Mouse (Mus musculus): ENCODE data around the gene Ren1. TPM values are rescaled to one million over a fixed set of nuclear protein-coding genes. Genes with fewer than 3 reads are reported as not detected.
A peak's percentile ranks its signal among the peaks of the same experiment; 100 is the strongest.

Ren1 gene
- total RNA-seq (2021), result under 1 TPM in 1 of 2 experiments, not detected in 1; 0.20 TPM
- long read RNA-seq, result 0 reads

DNA sequence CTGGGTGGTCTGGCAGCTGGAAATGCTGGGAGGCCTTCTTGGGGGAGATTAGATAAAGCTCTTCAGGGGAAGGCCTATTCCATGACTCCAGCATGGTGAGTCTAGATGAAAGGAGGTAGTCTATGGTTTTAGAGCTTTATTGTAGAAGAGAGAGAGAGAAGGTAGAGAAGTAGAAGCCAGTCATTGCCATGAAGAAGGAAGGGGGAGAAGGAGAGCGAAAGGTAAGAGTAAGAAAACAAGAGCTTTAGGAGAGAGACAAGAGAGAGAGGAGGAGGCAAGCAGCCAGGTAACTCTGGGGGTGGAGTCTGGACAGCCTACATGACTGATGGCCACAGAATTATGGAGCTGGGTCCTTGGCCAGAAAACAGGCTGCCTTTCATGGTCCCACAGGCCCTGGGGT is at the start of gene Ren1:
TSS of gene Ren1 (plus strand) at position 301 of the 400 bp plus-strand sequence.
- no peak for DNase-seq (ENCODE audit: low spot score in 2 of 2)

DNA sequence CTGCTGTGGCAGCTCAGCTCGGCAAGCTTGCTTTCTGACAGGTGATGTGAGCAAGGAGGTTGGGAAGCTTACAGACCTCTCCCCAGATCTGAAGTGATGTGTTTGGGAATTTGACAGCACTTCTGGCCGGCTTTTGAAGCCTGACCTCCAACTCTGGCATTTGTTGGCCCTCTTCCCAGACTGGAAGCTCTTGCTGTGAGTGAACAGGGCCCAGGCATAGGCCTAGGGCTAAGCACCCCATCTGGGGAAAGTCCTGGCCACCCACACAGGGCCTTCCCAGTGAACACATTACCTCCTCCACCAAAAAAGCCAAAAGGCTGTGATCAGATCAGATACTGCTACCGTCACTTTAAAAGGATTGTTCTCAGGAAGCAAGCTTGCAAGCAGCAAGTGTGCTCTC is 47.8 kb upstream of the Ren1 start:
- no peak for DNase-seq (ENCODE audit: low spot score in 2 of 2)

DNA sequence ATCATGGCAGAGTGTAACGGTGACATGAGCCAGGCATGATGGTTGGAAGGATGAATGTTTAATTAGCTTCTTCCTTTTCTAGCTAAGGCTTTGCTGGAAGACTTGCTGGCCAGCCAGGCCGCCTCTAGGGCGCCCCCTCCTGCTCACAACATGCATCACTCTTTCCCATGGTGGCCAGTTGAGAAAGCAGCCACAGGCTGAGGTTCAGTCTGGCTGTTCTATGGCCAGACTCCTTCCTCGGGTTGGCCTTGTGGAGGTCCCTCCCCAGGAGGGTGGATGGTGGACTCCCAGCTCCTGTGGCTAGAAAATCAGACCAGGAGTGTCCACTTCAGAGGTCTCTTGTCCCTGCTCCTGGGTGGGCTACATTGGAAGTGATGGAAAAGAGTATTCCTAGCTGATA is 43.5 kb upstream of the Ren1 start:
- DNase-seq (ENCODE audit: low spot score in 2 of 2), result peak; percentile 61 to 79

DNA sequence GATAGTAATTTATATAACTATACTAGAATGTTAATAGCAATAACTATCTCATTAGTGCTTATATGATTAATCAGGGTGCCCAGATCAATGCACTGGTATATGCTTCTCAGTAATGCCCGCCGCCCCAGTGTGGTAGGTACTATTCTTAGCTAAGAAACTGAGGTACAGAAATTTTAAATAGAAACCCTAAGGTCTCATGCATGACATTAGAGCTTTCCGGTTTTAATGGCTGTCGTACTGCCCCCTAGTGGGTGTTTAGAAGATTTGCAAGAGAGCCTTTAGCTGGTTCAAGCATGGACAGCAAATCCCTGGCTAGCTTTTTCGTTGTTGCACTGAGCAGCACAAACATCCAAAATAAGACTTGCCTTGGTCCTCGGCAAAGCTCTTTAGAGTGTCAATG is 43.0 kb upstream of the Ren1 start:
- DNase-seq (ENCODE audit: low spot score in 2 of 2), result peak in 1 of 2 experiments; percentile 61

DNA sequence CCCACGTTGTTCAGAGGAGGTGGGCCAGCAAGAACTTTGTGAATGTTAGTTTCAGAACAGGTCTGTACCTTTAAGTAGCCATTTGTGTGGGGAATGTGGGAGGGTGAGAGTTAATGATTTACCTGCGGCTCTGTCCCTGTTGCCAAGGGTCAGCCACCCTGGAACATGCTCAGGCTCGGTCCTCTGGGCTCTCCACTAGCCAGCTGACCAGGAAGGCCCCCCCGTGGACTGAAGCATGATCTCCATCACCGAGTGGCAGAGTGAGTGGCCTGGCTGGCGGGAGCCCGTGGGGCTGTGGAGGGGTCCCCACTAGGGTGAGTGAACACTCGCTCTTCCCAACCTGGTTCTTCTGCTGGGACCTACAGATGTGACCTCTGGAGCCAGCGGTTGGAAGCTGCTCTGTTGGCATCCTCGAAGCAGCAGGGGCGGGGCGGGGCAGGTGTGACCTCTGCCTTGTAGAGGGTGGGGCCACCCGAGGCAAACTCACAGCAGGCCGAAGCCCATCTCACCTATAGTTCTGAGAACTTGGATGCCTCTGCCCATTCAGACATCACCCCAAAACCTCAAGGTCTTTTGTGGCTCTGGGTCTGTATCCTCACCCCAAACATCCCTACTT is 40.5 kb upstream of the Ren1 start, which contains the start of gene Golt1a:
TSS of gene Golt1a (plus strand) at position 149 of the 616 bp plus-strand sequence.
- no peak for DNase-seq (ENCODE audit: low spot score in 2 of 2)

DNA sequence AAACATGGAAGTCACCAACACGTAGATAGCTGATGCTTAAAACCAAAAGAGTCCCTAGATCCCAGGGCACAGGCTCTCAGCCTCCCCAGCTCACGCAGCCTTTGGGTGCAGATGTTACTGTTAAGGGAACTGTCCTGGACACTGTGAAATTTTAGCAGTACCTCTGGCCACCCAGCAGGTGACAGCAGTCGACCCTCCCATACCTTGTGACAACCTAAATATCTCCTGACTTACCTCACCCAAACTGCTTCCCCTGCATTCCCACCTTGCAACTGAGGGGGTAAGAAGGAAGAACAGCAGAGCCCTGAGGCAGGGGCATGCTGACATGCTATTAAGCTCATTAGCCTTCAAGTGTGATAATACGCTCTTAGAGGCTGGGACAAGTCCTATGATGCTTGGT is 39.1 kb upstream of the Ren1 start:
- DNase-seq (ENCODE audit: low spot score in 2 of 2), result no peak

DNA sequence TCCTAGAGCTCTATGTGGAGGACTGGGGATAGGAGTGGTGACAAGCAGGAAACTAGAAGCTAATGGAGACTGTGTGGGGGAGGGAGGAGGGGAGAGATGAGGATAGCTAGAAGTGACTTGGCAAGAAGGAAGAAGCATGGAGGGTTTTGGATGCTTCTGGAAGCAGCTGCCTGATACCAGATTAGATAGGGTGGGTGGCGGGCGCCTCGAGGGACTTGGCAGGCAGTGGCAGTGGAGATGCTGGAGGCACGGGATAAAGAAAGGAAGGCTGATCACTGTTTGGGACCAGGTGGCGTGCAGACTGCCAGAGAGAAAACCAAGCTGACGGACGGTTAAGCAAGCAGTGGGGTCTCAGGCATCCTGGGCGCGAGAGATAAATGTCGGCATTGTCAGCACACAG is 38.4 kb upstream of the Ren1 start:
- peak; percentile 55 to 69 for DNase-seq (ENCODE audit: low spot score in 2 of 2)

DNA sequence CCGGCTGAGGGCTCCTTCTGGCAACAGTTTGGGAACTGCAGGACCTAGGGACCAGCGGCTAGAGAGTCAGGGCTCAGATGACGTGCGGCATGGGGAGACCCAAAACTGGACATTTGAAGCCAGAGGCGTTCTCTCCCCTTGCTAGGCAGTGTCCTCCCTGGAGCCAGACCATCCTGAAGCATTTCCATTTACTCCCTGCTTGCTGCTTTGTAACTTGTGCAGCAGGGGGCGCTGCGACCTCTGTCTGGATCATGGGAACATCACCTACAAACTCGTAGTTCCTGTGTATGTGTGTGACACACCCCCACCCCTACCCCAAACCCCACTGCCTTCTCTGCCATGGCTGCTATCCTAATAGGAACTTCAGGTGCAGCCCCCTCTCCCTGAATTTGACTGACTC is 35.9 kb upstream of the Ren1 start:
- peak in 1 of 2 experiments; percentile 62 for DNase-seq (ENCODE audit: low spot score in 2 of 2)

DNA sequence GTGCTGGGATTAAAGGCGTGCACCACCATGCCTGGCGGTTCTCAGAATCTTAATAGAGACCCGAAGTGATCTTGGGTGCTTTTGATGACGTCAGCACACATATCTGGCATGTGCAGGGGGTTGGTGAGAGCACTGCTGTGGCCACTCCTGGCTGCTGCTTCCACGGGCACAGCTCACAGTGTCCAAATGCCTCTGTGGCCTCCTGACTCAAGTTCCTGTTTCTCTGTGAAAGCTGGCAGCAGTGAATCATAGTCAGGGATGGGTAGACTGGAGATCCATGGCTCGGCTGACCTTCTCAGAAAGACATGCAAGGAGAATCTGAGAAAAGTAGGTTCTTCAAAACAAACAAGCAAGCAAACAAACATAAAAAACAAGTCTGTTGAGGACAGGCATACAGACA is 34.5 kb upstream of the Ren1 start:
- no peak for DNase-seq (ENCODE audit: low spot score in 2 of 2)

DNA sequence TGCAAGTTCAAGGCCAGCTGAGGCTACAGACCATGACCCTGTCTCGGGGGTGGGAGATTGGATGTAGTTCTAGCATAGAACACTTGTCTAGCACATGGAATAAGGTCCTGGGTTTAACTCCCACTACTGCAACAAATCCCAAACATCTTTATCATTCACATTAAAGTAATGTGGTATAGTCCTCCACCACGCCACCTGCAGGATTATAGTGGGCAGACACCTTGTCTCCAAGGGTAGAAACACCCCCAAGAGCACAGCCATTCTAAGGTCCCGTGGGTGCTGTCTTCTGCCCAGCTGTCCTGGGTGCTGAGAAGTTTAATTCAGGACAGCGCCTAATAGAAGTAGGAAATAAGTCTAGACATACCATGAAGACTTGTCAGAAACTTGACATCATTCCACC is 33.7 kb upstream of the Ren1 start:
- no peak for DNase-seq (ENCODE audit: low spot score in 2 of 2)

DNA sequence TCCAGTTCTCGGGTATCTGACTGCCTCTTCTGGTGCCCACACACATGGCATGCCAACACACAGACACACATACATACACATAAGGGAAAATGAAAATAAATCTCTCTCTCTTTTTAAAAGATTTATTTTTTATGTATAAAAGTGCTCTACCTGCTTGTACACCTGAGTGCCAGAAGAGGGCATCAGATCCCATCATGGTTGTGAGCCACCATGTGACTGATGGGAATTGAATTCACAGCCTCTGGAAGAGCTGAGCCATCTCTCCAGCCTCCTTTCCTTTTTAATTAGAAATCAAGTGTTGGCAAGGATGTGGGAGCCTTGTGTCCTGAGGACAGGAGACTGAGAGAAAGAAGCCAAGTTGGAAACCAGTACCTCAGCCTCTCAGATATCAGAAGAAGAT is 33.2 kb upstream of the Ren1 start:
- no peak for DNase-seq (ENCODE audit: low spot score in 2 of 2)

DNA sequence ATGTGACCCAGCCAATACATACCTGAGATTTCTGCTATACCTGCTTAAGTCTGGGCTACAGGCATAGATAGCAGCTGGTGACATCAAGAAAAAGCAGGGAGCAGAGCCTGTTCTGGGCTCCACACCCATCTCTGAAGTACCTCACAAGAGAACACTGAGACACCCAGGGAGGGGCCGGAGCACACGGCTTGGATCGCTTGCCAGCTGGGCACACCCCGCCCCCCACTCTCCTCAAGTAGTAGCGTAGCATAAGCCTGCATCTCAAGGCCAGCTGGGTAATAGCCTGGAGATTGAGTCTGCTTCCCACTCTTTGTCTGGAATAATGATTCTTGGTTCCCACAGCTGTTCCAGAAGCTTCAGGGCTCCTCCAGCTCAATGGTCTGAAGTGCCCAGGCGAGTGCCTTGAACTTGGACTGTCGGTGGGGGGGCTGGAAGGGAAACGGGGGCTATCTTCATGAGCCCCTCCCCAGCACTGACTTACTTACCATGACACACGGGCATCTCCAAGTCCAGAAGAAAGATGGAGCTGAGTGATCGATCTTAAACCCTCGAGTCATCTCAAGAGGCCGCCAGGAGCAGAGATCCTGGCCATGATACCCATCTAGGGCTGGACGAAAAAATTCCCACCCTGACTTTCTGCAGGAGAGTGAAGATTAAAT is 28.9 kb upstream of the Ren1 start, which contains the start of gene Kiss1:
TSS of gene Kiss1 (plus strand) at position 609 of the 659 bp plus-strand sequence.
- peak in 1 of 2 experiments; percentile 42 for DNase-seq (ENCODE audit: low spot score in 2 of 2)

DNA sequence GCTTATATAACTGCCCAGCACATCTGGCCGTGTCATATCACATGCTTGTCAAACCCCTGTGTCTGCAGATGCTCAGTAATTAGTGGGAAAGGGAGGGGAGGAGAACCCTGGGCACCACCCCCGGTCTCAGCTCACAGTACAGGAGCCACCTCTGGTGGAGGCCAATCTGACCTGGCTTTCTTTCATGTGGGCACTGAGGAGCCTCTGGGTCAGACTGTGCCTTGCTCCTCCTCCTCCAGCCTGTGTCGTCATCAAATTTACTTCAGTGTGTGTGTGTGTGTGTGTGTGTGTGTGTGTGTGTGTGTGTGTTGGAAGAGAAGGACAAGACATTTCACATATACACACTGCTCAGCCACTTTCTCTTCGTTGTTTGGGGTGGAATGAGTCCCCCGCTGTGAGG is 27.0 kb upstream of the Ren1 start:
- no peak for DNase-seq (ENCODE audit: low spot score in 2 of 2)

DNA sequence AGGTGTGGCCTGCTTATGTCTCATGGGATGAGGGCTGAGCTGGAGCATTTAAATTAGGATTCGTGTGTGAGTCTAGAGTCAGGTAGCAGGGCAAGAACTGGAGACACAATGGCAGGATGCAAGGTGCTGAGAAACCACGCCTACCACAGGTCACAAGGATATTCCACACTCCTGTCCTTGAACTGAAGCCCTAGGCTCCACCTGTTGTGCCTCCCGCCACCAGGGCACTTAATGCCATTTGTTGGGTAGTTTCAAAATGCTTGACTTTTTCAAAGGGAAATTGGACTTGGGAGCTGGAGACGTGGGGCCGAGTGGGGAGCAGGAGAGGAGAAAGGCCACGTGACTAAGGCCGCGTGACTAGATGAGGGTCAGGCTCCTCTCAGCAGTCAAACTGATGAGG is 24.4 kb upstream of the Ren1 start:
- DNase-seq (ENCODE audit: low spot score in 2 of 2), result no peak

DNA sequence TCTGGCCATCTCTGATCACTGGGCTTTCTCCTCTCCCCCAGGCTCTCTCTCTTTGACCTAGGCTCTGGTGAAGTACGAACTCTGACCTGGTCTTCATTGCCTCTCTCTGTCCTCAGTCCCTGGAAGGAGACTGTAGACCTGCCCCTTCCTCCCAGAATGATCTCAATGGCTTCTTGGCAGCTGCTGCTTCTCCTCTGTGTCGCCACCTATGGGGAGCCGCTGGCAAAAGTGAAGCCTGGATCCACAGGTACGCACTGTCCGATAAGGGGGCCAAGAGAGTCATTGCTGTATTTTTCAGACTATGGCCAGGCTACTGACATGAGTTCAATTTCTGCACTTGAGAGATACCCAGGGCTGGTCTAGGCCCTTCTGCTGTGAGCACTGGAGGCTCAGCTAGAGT is 23.2 kb upstream of the Ren1 start:
- DNase-seq (ENCODE audit: low spot score in 2 of 2), result no peak

DNA sequence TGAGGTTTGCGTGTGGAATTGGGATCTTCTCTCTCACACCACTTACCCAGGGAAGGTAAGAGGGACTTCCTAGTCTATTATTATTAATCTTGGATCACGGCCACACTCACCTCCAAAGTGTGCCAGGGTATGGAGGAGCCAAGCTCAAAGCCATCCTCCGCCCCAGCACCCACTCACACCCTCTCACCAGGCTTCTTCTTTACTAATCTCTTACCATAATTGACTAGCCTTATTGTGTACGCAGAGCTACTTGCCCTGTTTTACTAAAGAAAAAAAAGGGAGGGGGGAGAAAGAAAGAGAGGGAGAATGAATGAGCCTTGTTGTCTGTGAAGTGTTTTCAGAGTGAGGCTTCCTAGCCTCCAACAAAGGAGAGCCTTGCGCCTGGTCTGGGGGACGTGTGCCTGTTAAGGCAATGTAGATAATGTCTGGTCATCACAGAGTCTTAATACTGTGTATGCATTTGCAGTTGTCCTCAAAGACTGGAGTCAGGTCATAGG is 22.0 kb upstream of the Ren1 start:
- DNase-seq (ENCODE audit: low spot score in 2 of 2), result no peak

DNA sequence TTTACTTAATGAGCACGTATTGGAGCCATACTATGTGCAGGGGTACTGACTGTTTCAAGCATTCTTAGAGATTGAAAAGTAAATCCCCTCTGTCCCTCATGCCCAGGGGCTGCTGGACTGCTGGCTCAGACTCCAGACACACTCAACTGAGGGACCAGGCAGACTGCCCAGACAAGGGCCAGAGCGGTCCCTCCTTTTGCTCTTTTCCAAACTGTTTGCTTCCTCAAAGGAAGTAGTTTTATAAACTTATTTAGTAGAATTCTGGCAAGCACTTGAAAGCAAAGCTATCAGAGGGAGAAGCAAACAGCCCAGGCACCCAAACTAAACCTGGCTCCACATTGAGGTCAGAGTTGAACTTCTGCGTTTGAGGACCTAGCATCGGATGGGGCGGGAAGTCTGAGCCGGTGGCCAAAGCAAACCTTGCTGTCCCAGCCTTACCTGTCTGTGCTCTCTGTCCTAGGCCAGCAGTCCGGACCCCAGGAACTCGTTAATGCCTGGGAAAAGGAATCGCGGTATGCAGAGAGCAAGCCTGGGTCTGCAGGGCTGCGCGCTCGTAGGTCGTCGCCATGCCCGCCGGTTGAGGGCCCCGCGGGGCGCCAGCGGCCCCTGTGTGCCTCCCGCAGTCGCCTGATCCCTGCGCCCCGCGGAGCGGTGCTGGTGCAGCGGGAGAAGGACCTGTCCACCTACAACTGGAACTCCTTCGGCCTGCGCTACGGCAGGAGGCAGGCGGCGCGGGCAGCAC is 21.2 kb upstream of the Ren1 start:
- DNase-seq (ENCODE audit: low spot score in 2 of 2), result no peak

DNA sequence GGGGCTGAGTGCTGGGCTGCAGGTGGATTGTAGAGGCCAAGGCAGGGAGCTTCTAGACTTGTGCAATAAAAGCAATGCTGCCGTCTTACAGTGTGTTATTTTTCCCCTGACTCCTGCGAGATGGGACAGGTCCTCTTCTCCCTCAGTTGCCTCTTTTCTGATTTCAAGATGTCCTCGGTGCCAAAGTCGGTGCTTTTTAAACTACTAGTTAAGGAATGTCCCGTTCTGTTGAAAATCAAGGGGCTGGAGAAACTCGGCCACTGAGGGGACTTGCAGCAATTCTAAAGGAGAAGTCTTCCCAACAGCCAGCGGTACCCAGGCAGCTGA is 20.7 kb upstream of the Ren1 start:
- DNase-seq (ENCODE audit: low spot score in 2 of 2), result no peak

DNA sequence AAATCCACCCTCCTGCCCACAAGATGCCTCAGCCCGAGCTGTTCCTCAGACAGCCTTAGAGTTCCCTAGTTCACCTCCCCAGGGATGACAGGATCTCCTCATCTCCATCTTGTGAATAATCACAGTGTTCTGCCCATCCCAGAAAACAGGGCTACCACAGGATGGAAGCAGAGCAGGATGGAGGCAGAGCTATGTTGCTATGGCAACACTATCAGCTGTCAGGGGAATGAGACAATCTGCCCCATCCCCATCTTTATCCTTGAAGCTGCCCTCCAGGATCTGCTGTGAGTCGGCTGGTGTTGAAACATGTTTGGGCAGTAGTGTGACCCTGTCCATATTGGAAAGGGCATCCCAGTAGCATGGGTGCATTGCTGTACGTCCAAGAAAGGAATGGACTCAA is 19.2 kb upstream of the Ren1 start:
- DNase-seq (ENCODE audit: low spot score in 2 of 2), result peak in 1 of 2 experiments; percentile 51

DNA sequence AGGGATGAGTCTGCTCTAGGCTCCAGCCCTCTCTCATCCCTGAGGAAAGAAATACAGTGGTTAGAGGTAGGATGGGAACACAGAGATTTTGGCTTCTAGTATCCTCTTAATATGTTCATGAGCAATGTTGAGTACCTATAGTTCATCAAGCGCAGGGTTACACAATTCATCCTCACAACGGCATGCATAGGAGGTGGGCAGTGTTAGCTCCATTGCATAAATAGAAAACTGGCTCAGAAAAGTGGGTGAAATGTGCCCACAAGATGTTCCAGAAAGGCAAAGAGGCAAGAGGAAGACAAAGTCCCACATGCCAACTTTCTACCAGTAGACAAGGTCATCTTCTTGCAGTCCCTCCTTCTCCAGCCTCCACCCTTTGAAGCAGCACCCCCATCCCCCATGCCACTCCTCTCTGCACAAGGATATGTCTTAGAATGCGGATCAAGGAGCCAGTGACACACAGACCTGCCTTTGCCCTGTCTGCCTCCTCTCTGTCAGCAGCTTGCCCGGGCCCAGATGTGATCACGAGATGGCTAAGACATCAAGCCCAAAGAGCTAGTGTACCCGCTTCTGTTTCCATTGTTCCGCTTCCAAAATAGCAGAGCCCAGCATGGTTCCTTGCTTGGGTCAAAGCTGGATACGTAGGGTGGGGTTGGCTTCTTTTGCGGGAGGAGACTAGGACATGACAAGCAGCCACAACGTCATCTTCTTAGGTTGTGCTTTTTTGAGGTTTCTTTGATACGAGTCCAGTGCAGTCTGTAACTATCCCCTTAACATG is 17.5 kb upstream of the Ren1 start:
- DNase-seq (ENCODE audit: low spot score in 2 of 2), result no peak

DNA sequence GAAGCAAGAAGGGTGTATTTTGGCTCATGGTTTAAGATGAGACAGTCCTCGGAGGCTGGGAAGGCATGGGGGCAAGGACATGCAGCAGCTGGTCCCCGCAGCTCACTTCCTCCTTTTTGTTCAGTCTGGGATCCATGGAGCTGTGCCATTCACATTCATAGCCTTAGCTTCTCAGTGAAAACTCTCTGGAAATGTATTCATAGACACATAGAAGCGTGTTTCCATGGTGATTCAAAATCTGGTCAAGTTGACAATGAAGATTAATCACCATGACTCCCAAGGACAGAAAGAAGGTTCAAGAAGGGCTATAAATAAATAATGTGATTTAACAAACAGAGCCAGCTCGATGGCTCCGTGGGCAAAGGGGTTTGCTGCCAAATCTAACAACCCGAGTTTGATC is 16.4 kb upstream of the Ren1 start:
- DNase-seq (ENCODE audit: low spot score in 2 of 2), result no peak
